Mouse (Mus musculus) kidney, adult 18-20 months (tissue): ENCODE results near the gene Rprd2.
A peak's percentile ranks its signal among the peaks of the same experiment; 100 is the strongest.
"Not testable (repeated sequence)": the region's sequence is repeated elsewhere in the genome, so short reads cannot be mapped to it uniquely, and the experiment has no call there.

Experiments
- DNase-seq: peaks from one replicate; pipeline ENCODE4 v3.0.0; 2021

Gene Rprd2

DNA sequence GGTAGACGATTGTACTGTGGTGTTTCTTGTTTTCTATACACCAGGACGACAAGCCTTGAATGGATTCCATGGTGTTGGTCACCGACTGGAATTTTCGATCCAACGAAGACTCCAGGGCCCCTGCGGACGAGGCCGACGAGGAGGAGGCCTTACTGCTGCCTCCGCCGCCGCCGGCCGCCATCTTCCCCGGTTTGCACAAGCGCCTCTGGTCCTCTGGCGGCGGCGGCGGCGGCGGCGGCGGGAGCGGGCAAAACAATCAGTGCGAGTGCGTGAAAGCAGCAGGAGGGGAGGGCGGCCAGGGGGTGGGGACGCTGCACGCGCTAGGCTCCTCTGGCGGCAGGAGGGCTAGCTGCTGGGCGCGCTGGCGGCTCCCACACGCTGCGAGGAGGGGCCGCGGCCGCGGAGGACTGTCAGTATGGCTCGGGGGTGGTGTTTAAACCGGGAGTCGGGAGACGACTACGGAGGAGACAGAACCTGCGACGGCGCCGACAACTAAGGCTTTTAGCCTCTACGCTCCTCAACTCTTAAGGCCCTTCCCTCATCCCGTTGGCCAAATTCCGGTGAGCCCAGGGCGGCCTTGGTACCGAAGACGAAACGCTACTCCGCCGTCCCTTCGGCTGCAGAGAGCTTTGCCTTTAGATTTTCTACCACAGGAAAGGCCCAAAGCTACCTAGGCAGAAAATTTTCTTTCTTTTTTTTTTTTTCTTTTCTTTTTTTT lies at the start of gene Rprd2:
TSS of gene Rprd2 (minus strand) at position 293 of the 718 bp plus-strand sequence.
- DNase-seq: peak; percentile 82

DNA sequence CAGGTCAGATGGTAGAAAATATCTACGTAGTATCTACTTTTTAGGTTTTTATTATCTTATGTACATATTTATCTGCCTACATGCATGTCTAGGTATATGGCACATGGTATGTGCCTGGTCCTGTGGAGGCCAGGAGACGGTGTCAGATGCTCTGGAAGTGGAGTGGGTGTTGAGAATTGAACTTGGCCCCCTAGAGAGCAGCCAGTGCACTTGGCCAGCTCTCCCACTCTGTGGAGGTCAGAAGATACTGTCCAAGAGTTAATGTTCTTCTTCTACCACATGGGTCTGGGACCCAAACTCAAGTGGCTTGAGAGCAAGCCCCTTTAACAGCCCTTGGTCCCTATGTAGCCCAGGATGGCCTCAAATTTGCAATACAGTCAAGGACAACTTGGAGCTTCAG lies 48.7 kb upstream of the Rprd2 start:
- no peak for DNase-seq

DNA sequence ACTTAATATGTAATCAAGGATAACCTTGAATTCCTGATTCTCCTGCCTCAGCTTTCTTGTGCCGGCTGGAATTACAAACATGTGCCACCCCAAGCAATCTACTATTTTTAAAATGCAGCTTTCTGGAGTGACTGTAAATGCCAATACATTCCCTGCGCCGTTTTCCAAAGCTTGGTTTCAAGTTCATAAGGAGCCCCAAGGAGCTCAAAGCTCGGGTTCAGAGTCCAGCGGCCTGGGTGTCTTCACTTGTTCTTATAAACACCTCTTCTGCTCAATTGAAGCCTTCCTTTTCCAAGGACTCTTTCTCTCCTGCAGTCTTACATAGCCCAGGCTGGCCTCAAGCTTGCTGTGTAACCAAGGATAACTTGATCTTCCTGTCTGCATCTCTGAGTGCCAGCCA lies 47.4 kb upstream of the Rprd2 start:
- peak; percentile 60 for DNase-seq

DNA sequence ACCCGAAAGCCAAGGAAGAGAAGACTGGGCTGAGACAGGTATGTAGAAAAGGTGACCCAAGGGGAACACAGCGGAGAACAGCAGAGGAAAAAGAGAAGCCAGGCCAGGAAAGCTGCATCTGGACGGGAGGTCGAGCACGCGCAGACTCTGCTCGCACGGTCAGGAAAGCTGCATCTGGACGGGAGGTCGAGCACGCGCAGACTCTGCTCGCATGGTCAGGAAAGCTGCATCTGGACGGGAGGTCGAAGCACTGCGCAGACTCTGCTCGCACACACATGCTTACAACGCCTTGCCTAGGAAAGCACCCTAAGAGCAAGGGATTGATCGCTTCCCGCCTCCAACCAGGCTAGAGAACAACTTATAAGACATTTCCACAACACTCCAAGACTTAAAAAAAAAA lies 46.9 kb upstream of the Rprd2 start:
- DNase-seq: no peak

DNA sequence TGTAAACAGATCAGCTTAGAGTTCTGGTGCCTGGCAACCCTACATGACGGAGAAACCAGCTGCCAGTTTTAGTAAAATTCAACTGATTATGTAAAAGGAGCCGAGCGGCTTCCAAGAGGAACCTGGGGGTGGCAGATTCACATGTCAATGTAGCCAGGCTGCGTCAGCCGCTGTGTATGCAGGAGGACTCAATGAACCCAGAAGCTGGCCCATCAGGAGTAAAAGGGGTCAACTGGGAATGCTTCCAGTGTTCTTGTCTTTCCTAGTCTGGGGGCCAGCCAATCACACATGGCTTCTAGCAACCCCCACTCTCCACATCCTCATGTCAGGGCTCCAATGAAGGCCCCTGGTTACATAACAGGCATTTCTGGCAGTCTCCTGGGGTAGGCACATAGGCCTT lies 46.4 kb upstream of the Rprd2 start:
- DNase-seq: peak; percentile 71

DNA sequence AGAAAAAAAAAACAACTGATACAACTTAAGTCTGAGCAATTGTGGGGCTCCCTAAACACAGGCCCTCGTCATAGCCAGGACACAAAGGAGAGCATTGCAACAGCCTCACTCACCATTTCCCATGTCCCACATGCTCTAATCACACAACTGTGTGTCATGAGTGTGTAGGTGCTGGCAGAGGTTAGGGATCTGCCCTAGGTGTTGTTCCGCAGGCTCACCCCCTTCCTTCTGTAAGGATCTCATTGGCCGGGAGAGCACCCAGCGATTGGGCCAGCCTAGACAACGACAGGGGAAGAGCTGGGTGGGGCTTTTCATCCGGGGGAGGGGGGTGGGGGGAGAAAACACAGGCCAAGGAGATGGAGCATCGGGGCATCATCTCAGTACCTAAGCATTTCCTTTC lies 44.9 kb upstream of the Rprd2 start:
- no peak for DNase-seq

DNA sequence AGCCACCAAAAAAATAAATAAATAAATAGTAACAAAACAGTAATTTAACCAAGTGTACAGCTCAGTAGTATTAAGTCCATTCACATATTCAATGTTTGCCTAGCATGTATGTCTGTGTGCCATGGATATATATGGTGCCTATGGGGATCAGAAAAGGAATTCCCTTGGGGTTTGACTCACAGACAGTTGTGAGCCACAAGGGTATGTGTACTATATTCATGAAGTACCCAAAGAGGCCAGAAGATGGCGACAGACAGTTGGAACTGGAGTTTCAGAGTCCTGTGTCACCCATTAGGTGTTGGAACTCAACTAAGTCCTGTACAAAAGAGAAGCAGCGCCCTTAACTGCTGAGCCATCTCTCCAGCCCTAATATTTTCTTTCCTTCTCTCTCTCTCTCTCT lies 43.1 kb upstream of the Rprd2 start:
- peak; percentile 62 for DNase-seq

DNA sequence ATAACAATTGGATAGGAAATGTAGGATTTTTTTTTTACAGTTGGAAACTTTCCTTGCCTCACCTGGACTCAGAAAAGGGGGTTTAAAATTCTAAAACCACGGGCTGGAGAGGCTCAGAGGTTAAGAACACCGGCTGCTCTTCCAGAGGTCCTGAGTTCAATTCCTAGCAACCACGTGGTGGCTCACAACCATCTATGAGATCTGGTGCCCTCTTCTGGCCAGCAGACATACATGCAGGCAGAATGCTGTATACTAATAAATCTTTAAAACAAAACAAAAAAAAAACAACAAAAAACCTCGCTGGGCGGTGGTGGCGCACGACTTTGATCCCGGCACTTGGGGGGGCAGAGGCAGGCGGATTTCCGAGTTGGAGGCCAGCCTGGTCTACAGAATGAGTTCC lies 42.6 kb upstream of the Rprd2 start:
- no peak for DNase-seq

DNA sequence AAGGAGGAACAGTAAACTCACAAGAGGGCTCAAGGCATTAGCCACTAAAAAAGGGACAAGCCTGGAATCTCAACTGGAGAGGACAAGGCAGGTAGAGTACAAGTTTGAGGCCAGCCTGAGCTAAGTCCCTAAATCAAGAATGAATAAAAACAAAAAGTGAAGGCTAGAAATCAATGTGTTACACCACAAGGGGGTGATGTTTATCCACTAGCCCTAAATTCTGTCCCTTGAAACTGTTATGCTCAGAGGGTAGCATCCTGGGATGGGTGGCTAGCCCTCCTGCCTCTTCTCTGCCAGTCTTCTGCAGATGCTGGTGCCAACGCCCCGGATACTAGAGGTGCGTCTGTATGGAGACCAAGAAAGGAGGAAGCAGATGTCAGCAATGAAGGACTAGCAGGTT lies 41.7 kb upstream of the Rprd2 start:
- no peak for DNase-seq

DNA sequence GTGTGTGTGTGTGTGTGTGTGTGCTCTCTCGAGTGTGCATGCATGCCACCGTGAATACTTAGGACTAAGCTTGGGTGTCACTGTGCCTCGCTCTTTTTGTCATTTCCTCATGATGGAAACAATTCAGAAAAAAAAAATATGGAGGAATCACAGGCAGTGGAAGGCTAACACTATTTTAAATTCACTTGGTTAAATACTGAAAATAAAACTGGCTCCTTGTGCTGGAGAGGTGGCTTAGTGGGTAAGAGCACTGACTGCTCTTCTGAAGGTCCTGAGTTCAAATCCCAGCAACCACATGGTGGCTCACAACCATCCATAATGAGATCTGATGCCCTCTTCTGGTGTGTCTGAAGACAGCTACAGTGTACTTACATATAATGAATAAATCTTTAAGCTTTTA lies 39.6 kb upstream of the Rprd2 start:
- DNase-seq: not testable (repeated sequence)

DNA sequence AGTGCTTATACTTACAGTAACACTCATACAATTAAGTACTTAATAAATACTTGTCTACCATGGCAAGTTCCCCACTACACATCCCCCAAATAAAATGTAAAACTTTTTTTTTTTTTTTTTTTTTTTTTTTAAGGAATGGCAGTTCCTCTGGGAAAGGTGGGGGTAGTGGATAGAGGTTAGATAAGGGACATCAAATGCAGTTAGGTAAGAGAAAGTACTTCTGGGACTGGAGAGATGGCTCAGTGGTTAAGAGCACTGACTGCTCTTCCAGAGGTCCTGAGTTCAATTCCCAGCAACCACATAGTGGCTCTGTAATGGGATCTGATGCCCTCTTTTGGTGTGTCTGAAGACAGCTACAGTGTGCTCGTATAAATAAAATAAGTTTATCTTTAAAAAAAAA lies 38.4 kb upstream of the Rprd2 start:
- DNase-seq: not testable (repeated sequence)

DNA sequence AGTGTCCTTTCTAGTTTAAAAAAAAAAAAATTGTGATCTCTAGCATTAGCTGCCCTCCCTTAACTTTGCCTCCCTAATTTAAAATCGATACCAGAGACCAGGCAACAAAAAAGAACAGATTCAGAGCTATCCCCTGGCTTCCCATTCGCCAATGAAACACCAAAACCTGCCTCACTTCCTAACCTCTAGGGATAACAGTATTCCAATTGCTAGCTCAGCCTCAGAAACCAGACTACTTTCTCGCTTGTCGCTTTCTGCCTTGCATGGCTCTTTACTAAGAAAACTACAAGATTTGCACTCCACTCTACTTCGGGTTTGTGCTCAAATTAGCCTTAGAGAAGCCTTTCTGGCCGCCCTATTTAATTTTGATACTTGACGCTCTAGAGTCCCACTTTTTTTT lies 37.5 kb upstream of the Rprd2 start:
- no peak for DNase-seq

DNA sequence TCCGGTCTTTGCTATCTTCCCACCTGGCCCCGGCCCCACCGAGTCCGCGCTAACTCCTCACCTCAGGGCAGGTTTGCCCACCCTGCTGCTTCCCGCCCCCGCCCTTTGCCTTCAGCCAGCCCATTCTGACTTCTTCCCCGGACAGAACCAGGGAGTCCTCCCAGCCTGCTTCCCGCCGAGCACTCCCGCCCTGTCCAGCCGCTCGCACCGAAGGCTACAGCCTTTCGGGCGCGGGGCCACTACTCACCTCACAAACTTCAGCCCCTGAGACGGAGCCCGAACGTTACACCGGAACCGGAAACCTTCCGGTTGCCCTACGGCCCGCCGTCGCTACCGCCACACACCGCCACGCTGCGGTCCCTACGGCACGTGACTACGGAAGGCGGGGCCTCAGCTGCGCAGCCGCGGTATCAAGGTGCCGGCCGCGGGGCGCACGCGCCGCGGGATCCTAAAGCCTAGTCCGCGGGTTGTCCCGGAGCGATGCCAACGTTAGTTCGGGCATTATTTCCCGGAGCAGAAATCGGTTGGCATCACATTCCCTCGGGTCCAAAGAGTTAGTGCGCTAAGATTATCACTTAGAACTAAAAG lies 36.9 kb upstream of the Rprd2 start, which contains the start of gene Prpf3:
TSS of gene Prpf3 (minus strand) at position 384 of the 588 bp plus-strand sequence.
- peak; percentile 97 for DNase-seq

DNA sequence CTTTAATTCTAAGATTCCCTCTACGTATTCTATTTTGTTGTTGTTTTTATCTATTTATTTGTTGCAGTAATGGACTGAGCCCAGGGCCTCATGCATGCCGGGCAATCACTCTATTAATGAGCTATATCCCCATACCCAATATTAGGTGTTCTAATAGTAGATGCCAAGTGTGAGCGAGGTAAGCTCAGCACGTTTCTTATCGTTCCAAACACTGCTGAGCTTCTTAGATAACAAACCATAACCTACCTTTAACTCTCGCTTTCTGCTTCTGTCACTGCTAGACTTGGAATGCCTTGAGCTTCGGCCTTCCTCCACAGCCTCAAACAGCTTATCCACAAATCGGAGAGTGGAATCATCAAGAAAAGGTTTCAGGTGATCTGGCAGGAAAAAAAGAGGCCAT lies 32.7 kb upstream of the Rprd2 start:
- DNase-seq: no peak

DNA sequence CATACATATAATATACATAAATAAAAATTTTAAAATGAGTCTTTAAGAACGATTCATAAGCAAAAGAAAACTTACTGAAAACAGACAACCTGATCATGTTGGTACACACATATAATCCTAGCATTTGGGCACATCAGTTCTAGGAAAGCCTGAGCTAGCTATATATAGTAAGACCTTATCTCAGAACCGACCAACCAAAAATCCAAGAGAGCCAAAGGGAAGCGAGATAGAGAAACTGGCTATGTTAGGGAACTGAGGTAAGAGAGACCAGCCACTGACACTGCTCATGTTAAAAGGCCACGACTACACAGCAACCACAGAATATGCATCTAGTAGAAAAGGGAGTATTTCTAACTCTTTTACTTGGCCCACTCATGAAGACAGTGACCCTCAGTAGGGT lies 31.9 kb upstream of the Rprd2 start:
- no peak for DNase-seq

DNA sequence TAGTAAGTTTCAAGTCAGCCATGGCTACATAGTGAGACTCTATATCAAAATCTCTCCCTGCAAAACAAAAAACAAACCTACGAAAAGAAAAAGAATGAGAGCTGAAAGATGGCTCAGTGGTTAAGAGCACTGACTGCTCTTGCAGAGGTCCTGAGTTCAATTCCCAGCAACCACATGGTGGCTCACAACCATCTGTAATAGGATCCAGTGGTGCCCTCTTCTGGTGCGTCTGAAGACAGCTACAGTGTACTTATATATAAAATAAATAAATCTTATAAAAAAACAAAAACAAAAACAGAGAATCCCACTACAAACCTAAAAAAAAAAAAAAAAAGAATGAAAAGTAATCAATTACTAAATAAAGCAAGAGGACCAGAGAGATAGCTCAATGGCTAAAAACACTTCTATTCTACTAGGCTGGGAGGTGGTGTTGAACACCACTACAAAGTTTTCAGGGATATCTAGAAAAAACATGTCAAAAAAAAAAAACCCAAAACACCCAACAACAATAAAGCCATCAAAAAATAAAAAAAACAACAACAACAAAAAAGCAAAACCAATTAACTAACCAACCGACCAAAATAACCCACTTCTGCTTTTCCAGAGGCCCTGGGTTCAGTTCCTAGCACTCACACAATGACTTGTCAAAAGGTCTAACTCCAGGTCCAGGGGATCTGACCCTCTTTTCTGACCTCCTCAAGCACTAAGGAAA lies 24.0 kb upstream of the Rprd2 start:
- DNase-seq: no peak

DNA sequence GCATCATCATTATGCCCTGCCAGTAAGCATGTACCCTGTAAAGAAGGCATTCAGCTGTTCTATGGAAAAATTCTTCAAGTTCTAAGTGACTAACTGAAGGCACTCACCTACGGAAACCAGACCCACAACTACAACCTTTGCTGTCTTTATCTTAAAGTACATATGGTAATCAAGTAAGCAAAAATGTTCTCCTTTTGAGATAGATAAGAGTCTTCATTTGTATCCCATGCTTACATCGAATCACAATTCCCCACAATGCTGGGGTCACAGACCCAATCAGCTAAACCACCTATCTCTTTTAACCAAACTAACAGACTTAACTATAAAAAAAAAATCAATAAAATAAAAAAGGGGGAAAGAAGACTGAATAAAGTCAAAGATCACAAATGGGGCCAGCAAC lies 20.6 kb upstream of the Rprd2 start:
- DNase-seq: no peak

DNA sequence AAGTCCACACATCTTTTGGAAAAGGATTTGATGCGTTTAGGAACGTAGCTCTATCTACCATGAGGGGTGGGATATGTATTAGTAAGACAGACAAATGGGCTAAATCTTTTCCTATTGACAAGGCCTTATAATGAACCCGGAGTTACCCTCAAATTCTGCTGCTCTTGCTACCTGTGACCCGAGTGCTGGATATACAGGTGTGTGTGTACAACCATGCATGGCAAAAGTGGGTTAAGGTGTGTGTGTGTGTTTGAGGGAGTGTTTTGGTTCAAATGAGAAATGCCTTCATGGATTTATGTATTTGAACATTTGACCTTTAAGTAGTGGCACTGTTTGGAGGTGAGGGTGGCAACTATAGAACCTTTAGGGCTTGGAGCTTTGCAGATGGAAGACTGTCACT lies 10.4 kb upstream of the Rprd2 start:
- no peak for DNase-seq

DNA sequence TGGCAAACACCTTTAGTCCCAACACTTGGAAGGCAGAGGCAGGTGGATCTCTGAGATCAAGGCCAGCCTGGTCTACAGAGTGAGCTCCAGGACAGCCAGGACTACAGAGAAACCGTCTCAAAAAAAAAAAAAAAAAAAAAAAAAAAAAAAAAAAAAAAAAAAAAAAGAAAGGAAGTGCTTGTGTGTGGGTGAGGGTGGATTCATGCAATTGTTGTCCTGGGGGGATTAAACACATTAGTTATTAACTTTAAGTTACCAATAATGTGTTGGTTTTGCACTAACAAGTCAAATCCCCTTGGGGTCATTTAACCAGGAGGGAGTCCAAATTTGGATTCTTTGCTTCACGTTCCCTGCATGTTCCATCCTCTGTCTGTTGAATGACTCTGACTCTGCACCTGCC lies 7.6 kb upstream of the Rprd2 start:
- no peak for DNase-seq

DNA sequence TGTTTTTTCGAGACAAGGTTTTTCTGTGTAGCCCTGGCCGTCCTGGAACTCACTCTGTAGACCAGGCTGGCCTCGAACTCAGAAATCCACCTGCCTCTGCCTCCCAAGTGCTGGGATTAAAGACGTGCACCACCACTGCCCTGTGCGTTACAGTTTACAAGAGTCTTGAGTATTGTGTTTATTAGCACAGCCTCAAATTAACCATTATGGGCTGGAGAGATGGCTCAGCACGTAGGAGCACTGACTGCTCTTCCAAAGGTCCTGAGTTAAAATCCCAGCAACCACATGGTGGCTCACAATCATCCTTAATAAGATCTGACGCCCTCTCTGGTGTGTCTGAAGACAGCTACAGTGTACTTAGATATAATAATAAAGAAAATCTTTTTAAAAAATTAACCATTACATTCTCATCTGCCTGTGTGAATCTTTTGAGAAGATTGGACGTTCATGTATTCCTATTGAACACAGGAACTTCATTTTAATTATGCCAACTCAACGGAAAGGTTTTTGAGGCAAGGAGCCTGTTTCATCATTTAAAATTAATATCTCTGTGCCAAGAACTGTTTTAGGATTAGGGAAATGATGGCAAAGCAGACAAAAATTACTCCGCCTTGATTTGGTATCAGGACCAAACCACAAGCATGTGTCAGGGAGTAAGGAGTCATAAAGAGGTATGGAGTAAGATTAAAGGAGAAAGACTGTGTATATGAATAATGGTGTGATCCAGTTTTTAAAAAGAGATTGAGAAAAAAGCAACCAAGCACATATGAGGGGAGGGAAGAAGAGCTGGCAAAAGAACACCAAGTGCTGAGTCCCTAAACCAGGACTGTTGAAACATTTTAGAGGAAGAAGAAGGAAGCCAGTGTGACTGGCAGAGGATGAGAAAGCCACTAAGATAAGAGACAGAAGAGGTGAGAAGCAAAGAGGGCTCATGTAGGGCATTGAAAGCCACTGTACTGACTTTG lies 1.7 kb upstream of the Rprd2 start:
- DNase-seq: no peak

DNA sequence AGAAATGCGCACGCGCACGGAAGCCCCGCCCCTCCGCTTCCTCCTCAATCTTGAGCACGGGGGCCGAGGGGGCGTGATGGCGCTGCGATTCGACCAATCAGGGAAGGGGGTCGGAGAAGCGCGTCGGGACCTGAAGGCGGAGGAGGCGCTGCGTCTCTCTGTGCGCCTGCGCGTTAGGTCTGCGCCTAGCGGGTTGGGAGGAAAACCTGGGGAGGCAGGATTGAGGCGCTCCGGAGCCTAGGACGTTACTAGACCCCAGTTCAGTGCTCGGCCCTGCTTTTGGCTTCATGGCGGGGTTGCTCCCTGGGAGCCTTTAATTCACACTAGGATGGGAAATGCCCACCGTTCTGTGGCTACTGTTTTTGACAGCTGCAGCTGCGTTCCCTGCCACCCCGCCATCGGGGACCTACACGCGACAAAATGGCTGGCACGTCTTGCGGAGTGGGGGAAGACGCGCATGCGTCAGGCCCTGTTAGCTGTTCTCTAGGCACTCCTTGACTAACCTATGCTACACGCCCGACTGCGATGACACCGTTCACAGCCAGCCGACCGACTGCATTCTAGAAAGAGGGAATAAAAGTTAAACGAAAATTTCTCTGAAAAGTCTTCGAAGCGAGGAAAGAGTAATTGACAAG lies 805 bp upstream of the Rprd2 start:
- DNase-seq: peak; percentile 99

DNA sequence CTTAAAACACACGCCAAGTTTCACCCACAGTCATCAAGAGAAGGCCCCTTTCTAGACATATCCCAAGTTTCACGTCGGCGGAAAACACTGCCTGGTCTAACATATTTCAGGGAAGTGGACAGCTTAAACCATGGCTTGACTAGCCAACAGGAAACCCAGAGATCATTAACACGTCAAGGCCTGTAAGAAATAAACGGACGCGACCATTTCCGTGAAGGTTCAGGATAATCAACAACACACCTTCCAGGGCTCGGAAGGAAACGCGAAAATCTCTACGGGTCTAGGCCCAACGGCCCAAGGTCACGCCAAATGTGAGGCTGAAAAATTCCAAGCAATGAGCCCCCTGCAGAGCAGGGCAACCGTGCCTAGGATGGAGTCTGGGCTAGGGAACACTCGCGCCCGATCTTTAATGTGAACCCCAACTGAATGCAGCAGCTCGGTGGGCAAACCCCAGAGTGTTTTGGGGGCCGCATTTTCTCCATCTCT lies 594 bp downstream of the Rprd2 start:
- peak; percentile 71 for DNase-seq
